Mouse (Mus musculus) liver, postnatal 0 days (tissue): Measurements from ENCODE around the gene Itga3. TPM values are rescaled to one million over a fixed set of nuclear protein-coding genes. Genes with fewer than 3 reads are reported as not detected.

Experiments used
- ATAC-seq: fragments of 200-750 bp; cut with Nextera tagmentation; 2 replicates; pipeline ENCODE4 v1.8.0; 2017; ENCODE audit warnings: mild to moderate bottlenecking, moderate library complexity
- DNase-seq: peaks from one replicate; pipeline ENCODE4 v3.0.0-alpha.2; 2016
- H3K27ac ChIP-seq: fragments of 300-500 bp; sonication (generic); 2 replicates; pipeline ENCODE4 v1.5.1; 2014; ENCODE audit warnings: antibody characterized with exemption, moderate library complexity, mild to moderate bottlenecking, low read depth
- H3K27me3 ChIP-seq: fragments of 300-500 bp; sonication (generic); 2 replicates; pipeline ENCODE4 v1.6.1; 2014; ENCODE audit warnings: low read length, control low read depth, mixed read lengths; ENCODE audit not compliant: insufficient read depth
- H3K36me3 ChIP-seq: fragments of 300-500 bp; sonication (generic); replicated peaks from 2 replicates; pipeline ENCODE4 v1.6.1; 2014; ENCODE audit warnings: mild to moderate bottlenecking, control low read depth, low read length, moderate library complexity, mixed read lengths; ENCODE audit not compliant: insufficient read depth
- H3K4me1 ChIP-seq: fragments of 300-500 bp; sonication (generic); 2 replicates; pipeline ENCODE4 v1.6.1; 2014; ENCODE audit warnings: antibody characterized with exemption, mild to moderate bottlenecking, control low read depth; ENCODE audit not compliant: insufficient read depth
- H3K4me2 ChIP-seq: fragments of 300-500 bp; sonication (generic); 2 replicates; pipeline ENCODE4 v1.6.1; 2014; ENCODE audit warnings: low read depth, mild to moderate bottlenecking, low read length, moderate library complexity, mixed read lengths
- H3K4me3 ChIP-seq: fragments of 300-500 bp; sonication (generic); 2 replicates; pipeline ENCODE4 v1.5.1; 2014; ENCODE audit warnings: low read depth, low read length
- H3K9ac ChIP-seq: fragments of 300-500 bp; sonication (generic); replicated peaks from 2 replicates; pipeline ENCODE4 v1.6.1; 2014; ENCODE audit warnings: mild to moderate bottlenecking, moderate library complexity
- H3K9me3 ChIP-seq: fragments of 300-500 bp; sonication (generic); 2 replicates; pipeline ENCODE4 v1.6.1; 2016; ENCODE audit warnings: mild to moderate bottlenecking, control low read depth, low read length, mixed read lengths
- CTCF ChIP-seq: sonication (generic); IDR thresholded peaks from 2 replicates; pipeline ENCODE4 v1.5.1; 2016; ENCODE audit warnings: antibody characterized with exemption, low read depth
- EP300 ChIP-seq: IDR thresholded peaks from 2 replicates; pipeline ENCODE4 v1.6.1; 2016; ENCODE audit warnings: antibody characterized with exemption, low read depth, mild to moderate bottlenecking
- WGBS: fragments of 180-500 bp; shearing (Covaris S2); extraction: QIAGEN DNeasy Blood & Tissue Kit; methylation state at CpG from one replicate; pipeline ENCODE4 v1.1.7; 2014; ENCODE audit not compliant: insufficient replicate concordance; 5-methylcytosine and 5-hydroxymethylcytosine counted together
- polyA plus RNA-seq: library from polyadenylated mRNA; unstranded; fragments of >200 nt; fragmentation: Nextera tagmentation; extraction: Ambion mirVana; gene quantifications from 2 replicates; pipeline ENCODE4 v1.2.1, GENCODE M21; 2015

Itga3 gene
- polyA plus RNA-seq, 1 experiment from 2014 or later, result 1.0 TPM

- Histone ChIP-seq H3K4me2 (peak overlapping the region; percentile 50), H3K4me3 (no peak overlapping the region), H3K9ac (no peak overlapping the region), H3K27me3 (no peaks in the 10 kb centered on the region), H3K27ac (peak overlapping the region; percentile 19; the same call in 1 of the 2 replicates), H3K4me1 (peaks cover 42% of the 10 kb centered on the region), H3K9me3 (no peaks in the 10 kb centered on the region), H3K36me3 (peaks cover 52% of the 10 kb centered on the region)
- TF ChIP-seq CTCF (peak; percentile 98), EP300 (no peak)
- peak; percentile 78 for DNase-seq
- peak; percentile 37 for ATAC-seq
- WGBS, result 11% methylated on average over 8 of the region's 8 CpGs
Observed at GRCm38 (mm10) chr11:95001058-95001457, 75.5 kb downstream of the Itga3 start.

GRCm38 (mm10) chr11:95000548-95000947 lies 76.1 kb downstream of the Itga3 start:
- H3K9me3 ChIP-seq, result no peaks in the 10 kb centered on the region
- H3K4me2 ChIP-seq, result peak overlapping the region; percentile 50
- no peaks in the 10 kb centered on the region for H3K27me3 ChIP-seq
- H3K4me1 ChIP-seq, result peaks cover 43% of the 10 kb centered on the region
- H3K4me3 ChIP-seq, result no peak overlapping the region
- peaks cover 57% of the 10 kb centered on the region for H3K36me3 ChIP-seq
- DNase-seq (peak; percentile 55), ATAC-seq (no peak)
- TF ChIP-seq CTCF (no peak), EP300 (no peak)
- peak overlapping the region; percentile 55; the same call in 1 of the 2 replicates for H3K27ac ChIP-seq
- H3K9ac ChIP-seq, result no peak overlapping the region
- WGBS, result 32% methylated on average over 4 of the region's 4 CpGs

GRCm38 (mm10) chr11:95000128-95000527 lies 76.5 kb downstream of the Itga3 start:
- Histone ChIP-seq H3K4me2 (peak overlapping the region; percentile 50), H3K9ac (no peak overlapping the region), H3K4me3 (no peak overlapping the region), H3K27ac (peak overlapping the region; percentile 55; the same call in 1 of the 2 replicates), H3K27me3 (no peaks in the 10 kb centered on the region), H3K36me3 (peaks cover 54% of the 10 kb centered on the region), H3K4me1 (peaks cover 47% of the 10 kb centered on the region), H3K9me3 (no peaks in the 10 kb centered on the region)
- ATAC-seq (no peak), DNase-seq (no peak)
- 61% methylated on average over 8 of the region's 8 CpGs for WGBS
- TF ChIP-seq EP300 (no peak), CTCF (no peak)

- 40% methylated on average over 16 of the region's 16 CpGs for WGBS
- Histone ChIP-seq H3K9me3 (no peaks in the 10 kb centered on the region), H3K27ac (peak overlapping the region; percentile 84), H3K27me3 (no peaks in the 10 kb centered on the region), H3K9ac (peak overlapping the region; percentile 65), H3K4me1 (peaks cover 65% of the 10 kb centered on the region), H3K36me3 (peaks cover 50% of the 10 kb centered on the region), H3K4me3 (peak overlapping the region; percentile 45), H3K4me2 (peak overlapping the region; percentile 77)
- TF ChIP-seq EP300 (0 out of 2 replicates have a peak, but pooled peaks have one; percentile 13), CTCF (no peak)
- DNase-seq (peak; percentile 56), ATAC-seq (peak; percentile 62)
Observed at GRCm38 (mm10) chr11:94998041-94998531, 78.5 kb downstream of the Itga3 start.

GRCm38 (mm10) chr11:94997596-94997995 lies 79.0 kb downstream of the Itga3 start:
- TF ChIP-seq CTCF (no peak), EP300 (peak; percentile 42)
- Histone ChIP-seq H3K27me3 (no peaks in the 10 kb centered on the region), H3K36me3 (peaks cover 46% of the 10 kb centered on the region), H3K4me1 (peaks cover 70% of the 10 kb centered on the region), H3K4me2 (peak overlapping the region; percentile 77), H3K27ac (peak overlapping the region; percentile 84), H3K4me3 (peak overlapping the region; percentile 45), H3K9ac (peak overlapping the region; percentile 65), H3K9me3 (no peaks in the 10 kb centered on the region)
- DNase-seq, result peak; percentile 63
- peak; percentile 88 for ATAC-seq
- WGBS, result 33% methylated on average over 5 of the region's 5 CpGs

- Histone ChIP-seq H3K9ac (peak overlapping the region; percentile 65), H3K27me3 (no peaks in the 10 kb centered on the region), H3K36me3 (peaks cover 40% of the 10 kb centered on the region), H3K27ac (peak overlapping the region; percentile 84), H3K4me2 (peak overlapping the region; percentile 77), H3K4me3 (no peak overlapping the region), H3K4me1 (peaks cover 76% of the 10 kb centered on the region), H3K9me3 (no peaks in the 10 kb centered on the region)
- no peak for ATAC-seq
- TF ChIP-seq CTCF, result no peak
- DNase-seq, result no peak
- 76% methylated on average over 6 of the region's 6 CpGs for WGBS
Observed at GRCm38 (mm10) chr11:94996984-94997383, 79.6 kb downstream of the Itga3 start.
